Mouse (Mus musculus) MEL (cell line): Measurements from ENCODE around the gene Rad54l2. TPM values are rescaled to one million over a fixed set of nuclear protein-coding genes. Genes with fewer than 3 reads are reported as not detected.

ENCODE experiments used
- DNase-seq: peaks from one replicate; pipeline ENCODE4 v3.0.0; 2011; ENCODE audit warnings: low read depth, low spot score
- H3K27ac ChIP-seq: 2 replicates; pipeline ENCODE4 v1.5.1; 2012; ENCODE audit warnings: low read depth, mild to moderate bottlenecking, control low read depth, low read length, moderate library complexity; ENCODE audit not compliant: control insufficient read depth
- H3K27me3 ChIP-seq, 2 experiments: fragments of 150-350 bp in 1 of 2; sonication (generic) in 1 of 2; 2 replicates each; pipeline ENCODE4 v1.6.1; 2012; ENCODE audit warnings: low read length in 2 of 2, mild to moderate bottlenecking in 2 of 2, improper control_type of control experiment in 1 of 2, moderate library complexity in 1 of 2; ENCODE audit not compliant: insufficient read depth in 2 of 2, control insufficient read depth in 1 of 2
- H3K36me3 ChIP-seq, 2 experiments: 2 replicates each; pipeline ENCODE4 v1.6.1; 2012 to 2014; ENCODE audit warnings: low read length in 2 of 2, improper control_type of control experiment in 1 of 2, inconsistent platforms in 1 of 2, mild to moderate bottlenecking in 1 of 2; ENCODE audit not compliant: insufficient read depth in 2 of 2, control insufficient read depth in 1 of 2
- H3K4me1 ChIP-seq, 2 experiments: fragments of 150-350 bp in 1 of 2; sonication (generic) in 1 of 2; 2 replicates each; pipeline ENCODE4 v1.6.1; 2012; ENCODE audit warnings: low read length in 2 of 2, improper control_type of control experiment in 1 of 2, mild to moderate bottlenecking in 1 of 2; ENCODE audit not compliant: insufficient read depth in 2 of 2, control insufficient read depth in 1 of 2
- H3K4me3 ChIP-seq, 2 experiments: fragments of 150-350 bp in 1 of 2; sonication (generic) in 1 of 2; 2 replicates each; pipeline ENCODE4 v1.5.1; 2012; ENCODE audit warnings: low read depth in 2 of 2, low read length in 2 of 2, mild to moderate bottlenecking in 2 of 2, moderate library complexity in 2 of 2, control low read depth in 1 of 2, improper control_type of control experiment in 1 of 2; ENCODE audit not compliant: control insufficient read depth in 1 of 2, insufficient read depth in 1 of 2
- H3K79me2 ChIP-seq: 2 replicates; pipeline ENCODE4 v1.6.1; 2012; ENCODE audit warnings: mild to moderate bottlenecking, low read length, moderate library complexity; ENCODE audit not compliant: control insufficient read depth, poor library complexity, insufficient read depth
- H3K9ac ChIP-seq: 2 replicates; pipeline ENCODE4 v1.6.1; 2012; ENCODE audit warnings: low read depth, mild to moderate bottlenecking, control low read depth, low read length, moderate library complexity; ENCODE audit not compliant: control insufficient read depth, poor library complexity, severe bottlenecking
- H3K9me3 ChIP-seq: fragments of 150-350 bp; sonication (generic); replicated peaks from 2 replicates; pipeline ENCODE4 v1.6.1; 2012; ENCODE audit warnings: mild to moderate bottlenecking, low read length, improper control_type of control experiment, moderate library complexity; ENCODE audit not compliant: insufficient read depth
- BHLHE40 ChIP-seq: IDR thresholded peaks from 2 replicates; pipeline ENCODE4 v1.6.1; 2012; ENCODE audit warnings: low read depth, mild to moderate bottlenecking, inconsistent platforms, low read length, improper control_type of control experiment, borderline replicate concordance
- CHD1 ChIP-seq: IDR thresholded peaks from 2 replicates; pipeline ENCODE4 v1.6.1; 2012; ENCODE audit warnings: low read depth, mild to moderate bottlenecking, inconsistent platforms, low read length, improper control_type of control experiment
- CHD2 ChIP-seq: IDR thresholded peaks from 2 replicates; pipeline ENCODE4 v1.6.1; 2011; ENCODE audit warnings: low read length, improper control_type of control experiment
- CTCF ChIP-seq, 3 experiments: IDR thresholded peaks in 2 of 3; conservative IDR thresholded peaks in 1 of 3; 2 replicates each; pipeline ENCODE4 v1.5.1; 2011 to 2012; ENCODE audit warnings: low read length in 3 of 3, low read depth in 2 of 3, mild to moderate bottlenecking in 2 of 3, improper control_type of control experiment in 1 of 3, inconsistent platforms in 1 of 3, mixed read lengths in 1 of 3, moderate library complexity in 1 of 3; ENCODE audit not compliant: control insufficient read depth in 1 of 3, insufficient read depth in 1 of 3, poor library complexity in 1 of 3, severe bottlenecking in 1 of 3
- E2F4 ChIP-seq: IDR thresholded peaks from 2 replicates; pipeline ENCODE4 v1.6.1; 2011; ENCODE audit warnings: low read depth, low read length, improper control_type of control experiment, borderline replicate concordance
- ELF1 ChIP-seq: IDR thresholded peaks from 2 replicates; pipeline ENCODE4 v1.6.1; 2014; ENCODE audit warnings: low read depth, mild to moderate bottlenecking, inconsistent platforms, low read length, improper control_type of control experiment, moderate library complexity
- EP300 ChIP-seq, 2 experiments: IDR thresholded peaks; 2 replicates each; pipeline ENCODE4 v1.6.1; 2011; ENCODE audit warnings: improper control_type of control experiment in 2 of 2, low read length in 2 of 2, low read depth in 1 of 2, mild to moderate bottlenecking in 1 of 2
- ETS1 ChIP-seq: IDR thresholded peaks from 2 replicates; pipeline ENCODE4 v1.6.1; 2012; ENCODE audit warnings: low read depth, mild to moderate bottlenecking, inconsistent platforms, low read length, improper control_type of control experiment, moderate library complexity
- GATA1 ChIP-seq: IDR thresholded peaks from 2 replicates; pipeline ENCODE4 v1.6.1; 2011; ENCODE audit warnings: low read depth, low read length, improper control_type of control experiment
- HCFC1 ChIP-seq: IDR thresholded peaks from 2 replicates; pipeline ENCODE4 v1.6.1; 2012; ENCODE audit warnings: low read depth, mild to moderate bottlenecking, inconsistent platforms, low read length, improper control_type of control experiment, moderate library complexity
- JUND ChIP-seq: IDR thresholded peaks from 2 replicates; pipeline ENCODE4 v1.6.1; 2011; ENCODE audit warnings: low read depth, mild to moderate bottlenecking, improper control_type of control experiment, low read length
- MAFK ChIP-seq: IDR thresholded peaks from 2 replicates; pipeline ENCODE4 v1.6.1; 2011; ENCODE audit warnings: low read depth, mild to moderate bottlenecking, low read length, improper control_type of control experiment, borderline replicate concordance
- MYB ChIP-seq: IDR thresholded peaks from 2 replicates; pipeline ENCODE4 v1.6.1; 2011; ENCODE audit warnings: mild to moderate bottlenecking, low read depth, low read length, improper control_type of control experiment
- MYC ChIP-seq: IDR thresholded peaks from 2 replicates; pipeline ENCODE4 v1.6.1; 2011; ENCODE audit warnings: low read depth, mild to moderate bottlenecking, low read length, improper control_type of control experiment, moderate library complexity
- NELFE ChIP-seq: IDR thresholded peaks from 2 replicates; pipeline ENCODE4 v1.6.1; 2011; ENCODE audit warnings: low read depth, low read length, improper control_type of control experiment
- RAD21 ChIP-seq: IDR thresholded peaks from 2 replicates; pipeline ENCODE4 v1.6.1; 2011; ENCODE audit warnings: mild to moderate bottlenecking, low read depth, low read length, improper control_type of control experiment
- TAL1 ChIP-seq: IDR thresholded peaks from 2 replicates; pipeline ENCODE4 v1.6.1; 2012; ENCODE audit warnings: mild to moderate bottlenecking, inconsistent platforms, low read length, moderate library complexity, mixed read lengths
- TBP ChIP-seq: IDR thresholded peaks from 2 replicates; pipeline ENCODE4 v1.8.0; 2011; ENCODE audit warnings: low read depth, low read length, improper control_type of control experiment
- TCF12 ChIP-seq: IDR thresholded peaks from 2 replicates; pipeline ENCODE4 v1.6.1; 2014; ENCODE audit warnings: low read depth, mild to moderate bottlenecking, inconsistent platforms, low read length, improper control_type of control experiment, moderate library complexity
- UBTF ChIP-seq: IDR thresholded peaks from 2 replicates; pipeline ENCODE4 v1.6.1; 2012; ENCODE audit warnings: low read depth, mild to moderate bottlenecking, inconsistent platforms, low read length, improper control_type of control experiment, moderate library complexity, borderline replicate concordance; ENCODE audit not compliant: insufficient read depth
- USF1 ChIP-seq: IDR thresholded peaks from 2 replicates; pipeline ENCODE4 v1.6.1; 2014; ENCODE audit warnings: low read depth, mild to moderate bottlenecking, inconsistent platforms, low read length, improper control_type of control experiment, moderate library complexity
- ZC3H11A ChIP-seq: IDR thresholded peaks from 2 replicates; pipeline ENCODE4 v1.6.1; 2012; ENCODE audit warnings: low read depth, mild to moderate bottlenecking, inconsistent platforms, low read length, improper control_type of control experiment
- ZMIZ1 ChIP-seq: IDR thresholded peaks from 2 replicates; pipeline ENCODE4 v1.6.1; 2012; ENCODE audit warnings: low read depth, mild to moderate bottlenecking, inconsistent platforms, low read length, improper control_type of control experiment, moderate library complexity
- ZNF384 ChIP-seq: IDR thresholded peaks from 2 replicates; pipeline ENCODE4 v1.6.1; 2012; ENCODE audit warnings: low read depth, mild to moderate bottlenecking, inconsistent platforms, low read length, improper control_type of control experiment
- polyA plus RNA-seq, 2 experiments: library from polyadenylated mRNA; stranded (reverse) in 1 of 2; unstranded in 1 of 2; fragments of >175 nt in 1 of 2; fragments of >200 nt in 1 of 2; gene quantifications; 2 replicates each; pipeline versions ENCODE4 v1.2.1 to v1.2.4; 2012; ENCODE audit warnings: low replicate concordance in 2 of 2, low read depth in 1 of 2; ENCODE audit not compliant: insufficient read length in 2 of 2, insufficient read depth in 1 of 2, missing spikeins in 1 of 2
- total RNA-seq: library from RNA; depleted of rRNA; stranded (reverse); fragments of 300-350 nt; gene quantifications from 2 replicates; pipeline ENCODE4 v1.2.3, GENCODE M21; 2012

Rad54l2 gene
- total and polyA plus RNA-seq, 3 experiments = 11.9 to 27.2 (median 15.5) TPM

- no peaks in the 10 kb centered on the region for H3K9me3 ChIP-seq
- H3K9ac ChIP-seq = no peak overlapping the region
- H3K4me3 ChIP-seq = no peak overlapping the region
- no peak for DNase-seq
- H3K27ac ChIP-seq = no peak overlapping the region
- no peak for TF ChIP-seq ZNF384
- no peak for TF ChIP-seq GATA1
- TF ChIP-seq JUND = no peak
- TF ChIP-seq EP300 (IDR thresholded peaks at IDR 0.05; ENCODE audit: low read depth in 1 of 2, low read length in 2 of 2) = no peak
- no peak for TF ChIP-seq NELFE
- no peak for TF ChIP-seq MAFK
- no peak for TF ChIP-seq UBTF
- TF ChIP-seq CTCF (IDR thresholded peaks at IDR 0.05 in 2 of 3, conservative IDR thresholded peaks at IDR 0.05 in 1 of 3; ENCODE audit: control insufficient read depth in 1 of 3, insufficient read depth in 1 of 3, low read depth in 2 of 3, low read length in 3 of 3, poor library complexity in 1 of 3, severe bottlenecking in 1 of 3) = no peak
- TF ChIP-seq MYB = no peak
- no peaks in the 10 kb centered on the region for H3K79me2 ChIP-seq
- peaks cover 0 to 4% of the 10 kb centered on the region in 2 experiments for H3K36me3 ChIP-seq
- no peaks in the 10 kb centered on the region for H3K27me3 ChIP-seq
- H3K4me1 ChIP-seq = peaks cover 0 to 1% of the 10 kb centered on the region in 2 experiments; a peak in 1 of 4 replicates
Observed at GRCm38 (mm10) chr9:106676571-106676970, 112.4 kb downstream of the Rad54l2 start.

DNA sequence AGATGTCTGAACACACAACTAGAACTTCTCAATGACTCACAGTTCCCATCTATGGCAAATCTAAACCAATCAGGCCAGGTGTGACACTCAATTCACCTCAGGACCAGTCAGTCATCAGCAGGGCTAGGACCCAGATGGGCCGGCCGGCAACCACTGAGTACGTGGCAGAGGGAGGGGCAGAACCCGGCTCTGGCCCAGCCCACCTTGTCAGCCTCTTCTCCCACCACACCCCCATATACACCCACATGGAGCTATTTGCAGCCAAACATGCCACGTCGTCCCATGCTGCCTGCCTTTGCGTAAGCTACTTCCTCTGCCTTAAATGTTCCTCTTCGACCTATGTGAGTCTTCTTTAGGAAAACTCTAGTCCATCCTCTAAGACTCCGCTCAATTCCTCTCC is 113.0 kb downstream of the Rad54l2 start:
- peaks cover 0 to 1% of the 10 kb centered on the region in 2 experiments; a peak in 1 of 4 replicates for H3K4me1 ChIP-seq
- H3K27ac ChIP-seq = no peak overlapping the region
- H3K36me3 ChIP-seq = peaks cover 0 to 4% of the 10 kb centered on the region in 2 experiments
- no peaks in the 10 kb centered on the region for H3K27me3 ChIP-seq
- H3K79me2 ChIP-seq = no peaks in the 10 kb centered on the region
- no peak overlapping the region for H3K4me3 ChIP-seq
- TF ChIP-seq ZNF384 = no peak
- no peak for TF ChIP-seq GATA1
- no peak for TF ChIP-seq E2F4
- TF ChIP-seq BHLHE40 = no peak
- TF ChIP-seq MAFK = no peak
- no peak for TF ChIP-seq CTCF (IDR thresholded peaks at IDR 0.05 in 2 of 3, conservative IDR thresholded peaks at IDR 0.05 in 1 of 3; ENCODE audit: control insufficient read depth in 1 of 3, insufficient read depth in 1 of 3, low read depth in 2 of 3, low read length in 3 of 3, poor library complexity in 1 of 3, severe bottlenecking in 1 of 3)
- no peak for TF ChIP-seq USF1
- no peak for TF ChIP-seq MYB
- no peaks in the 10 kb centered on the region for H3K9me3 ChIP-seq
- H3K9ac ChIP-seq = no peak overlapping the region
- no peak for DNase-seq

GRCm38 (mm10) chr9:106675480-106675879 is 113.5 kb downstream of the Rad54l2 start:
- no peak overlapping the region for H3K9ac ChIP-seq
- H3K4me1 ChIP-seq = peaks cover 0 to 1% of the 10 kb centered on the region in 2 experiments; a peak in 1 of 4 replicates
- no peak overlapping the region for H3K4me3 ChIP-seq
- H3K79me2 ChIP-seq = no peaks in the 10 kb centered on the region
- peak; percentile 82 for DNase-seq
- H3K27ac ChIP-seq = no peak overlapping the region
- no peaks in the 10 kb centered on the region for H3K9me3 ChIP-seq
- H3K27me3 ChIP-seq = no peaks in the 10 kb centered on the region
- peaks cover 0 to 4% of the 10 kb centered on the region in 2 experiments for H3K36me3 ChIP-seq
- no peak for TF ChIP-seq NELFE
- no peak for TF ChIP-seq HCFC1
- TF ChIP-seq TCF12 = no peak
- TF ChIP-seq CTCF (IDR thresholded peaks at IDR 0.05 in 2 of 3, conservative IDR thresholded peaks at IDR 0.05 in 1 of 3; ENCODE audit: control insufficient read depth in 1 of 3, insufficient read depth in 1 of 3, low read depth in 2 of 3, low read length in 3 of 3, poor library complexity in 1 of 3, severe bottlenecking in 1 of 3) = peak; percentile 70 to 99 (median 86)
- TF ChIP-seq TAL1 = no peak
- TF ChIP-seq ETS1 = no peak
- 0 out of 2 replicates have a peak, but pooled peaks have one; percentile 18 for TF ChIP-seq USF1
- peak; percentile 63 for TF ChIP-seq ZC3H11A
- TF ChIP-seq UBTF = no peak
- TF ChIP-seq GATA1 = no peak
- no peak for TF ChIP-seq ELF1
- TF ChIP-seq CHD2 = no peak
- no peak for TF ChIP-seq TBP
- TF ChIP-seq ZMIZ1 = no peak
- peak; percentile 89 for TF ChIP-seq RAD21
- no peak for TF ChIP-seq MYC
- no peak for TF ChIP-seq CHD1
